20 mouse cellular contexts compared by ENCODE assay signal in the genomic region with DNA sequence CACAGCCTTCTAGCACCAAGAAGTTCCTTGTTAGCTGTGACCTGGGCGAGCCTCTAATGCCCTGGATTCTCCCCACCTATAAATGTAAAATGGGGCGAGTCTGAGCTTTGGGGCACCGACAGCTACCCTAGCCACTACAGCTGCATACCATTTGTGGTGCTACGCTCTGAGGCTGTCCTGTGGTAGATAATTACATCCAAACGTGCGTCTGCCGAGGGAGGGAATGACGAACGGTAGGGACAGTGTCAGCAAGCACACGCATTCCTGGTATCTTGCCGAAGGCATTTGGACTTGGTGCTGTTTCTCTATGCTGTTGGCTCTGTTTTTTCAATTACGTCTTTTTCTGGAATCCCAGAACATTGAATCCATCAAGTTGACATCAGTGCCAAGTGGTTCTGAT. TPM values are rescaled to one million over a fixed set of nuclear protein-coding genes. Genes with fewer than 3 reads are reported as not detected.
DNase-seq lines count a peak whose midpoint lies in the region; ATAC-seq and TF ChIP-seq lines count a peak whose summit lies in the region.
"Had no signal": no experiment of that assay in that cellular context is flagged by ENCODE, and none has a peak within 500 bp of the region (broad histone marks: within the 10 kb centered on the region; RNA-seq: fewer than 3 reads in every experiment).

No protein-coding gene starts in this region.

- H3K27me3 ChIP-seq in embryonic facial prominence, embryonic 15.5 days, result no peaks in the 10 kb centered on the region
- H3K27me3 ChIP-seq: embryonic facial prominence, embryonic 12.5 days; forebrain, embryonic 13.5 days; forebrain, embryonic 15.5 days had no signal

- no peaks in the 10 kb centered on the region for H3K9me3 ChIP-seq in embryonic facial prominence, embryonic 15.5 days (replicated peaks)
- H3K9me3 ChIP-seq: embryonic facial prominence, embryonic 12.5 days; forebrain, embryonic 13.5 days; forebrain, embryonic 15.5 days had no signal

- H3K4me1 ChIP-seq in embryonic facial prominence, embryonic 15.5 days, result peaks cover 17% of the 10 kb centered on the region
- H3K4me1 ChIP-seq: forebrain, embryonic 15.5 days had no signal

- 26% methylated on average over 12 of the region's 12 CpGs for WGBS in embryonic facial prominence, embryonic 15.5 days

- TF ChIP-seq CTCF in gastrocnemius, adult 2 months (IDR thresholded peaks at IDR 0.05), result no peak

- no peak overlapping the region for H3K4me3 ChIP-seq in gastrocnemius, adult 2 months
- no peak overlapping the region for H3K4me3 ChIP-seq in embryonic facial prominence, embryonic 15.5 days (replicated peaks)
- H3K4me3 ChIP-seq: embryonic facial prominence, embryonic 12.5 days; forebrain, embryonic 13.5 days; forebrain, embryonic 15.5 days had no signal

- intact Hi-C loops in gastrocnemius, adult 2 months (cut with DNase I), result no loop called here
- intact Hi-C loops in gastrocnemius, postnatal 14 days (cut with DNase I; ENCODE audit: low total_unique reads), result no loop called here

- 0 out of 2 replicates have a peak, but pooled peaks have one; percentile 49 for ATAC-seq in embryonic facial prominence, embryonic 15.5 days (ENCODE audit: insufficient number of reproducible peaks, low FRiP score, low TSS enrichment, low read depth)
- ATAC-seq: forebrain, embryonic 13.5 days; forebrain, embryonic 15.5 days; forebrain, postnatal 0 days had no signal

- no peak overlapping the region for H3K27ac ChIP-seq in gastrocnemius, adult 2 months
- H3K27ac ChIP-seq in embryonic facial prominence, embryonic 15.5 days (replicated peaks), result no peak overlapping the region
- H3K27ac ChIP-seq: embryonic facial prominence, embryonic 12.5 days; forebrain, embryonic 13.5 days; forebrain, embryonic 15.5 days had no signal

- DNase-seq in gastrocnemius, adult 2 months, result peak; percentile 21
- DNase-seq in gastrocnemius, postnatal 14 days, result no peak
- peak; percentile 23 for DNase-seq in lung, postnatal 10 days
- no peak for DNase-seq in lung, postnatal 25 days (ENCODE audit: low spot score)
- no peak for DNase-seq in spleen, postnatal 10 days (ENCODE audit: low spot score in 2 of 2)
- DNase-seq: adrenal gland, adult 2 months; adrenal gland, postnatal 10 days; adrenal gland, postnatal 25 days; cerebellum, adult 11 months; cerebellum, adult 18-20 months; cerebellum, adult 8-10 months; cerebellum, adult 9-11 months; cerebellum, postnatal 14 days; cerebellum, postnatal 36 days; embryo, embryonic 11 days; forebrain, postnatal 0 days had no signal

- no peak overlapping the region for H3K4me2 ChIP-seq in embryonic facial prominence, embryonic 15.5 days (replicated peaks)
- H3K4me2 ChIP-seq: embryonic facial prominence, embryonic 12.5 days; forebrain, embryonic 13.5 days; forebrain, embryonic 15.5 days had no signal

- no peaks in the 10 kb centered on the region for H3K36me3 ChIP-seq in embryonic facial prominence, embryonic 15.5 days
- H3K36me3 ChIP-seq: embryonic facial prominence, embryonic 12.5 days; forebrain, embryonic 15.5 days had no signal

- H3K9ac ChIP-seq in embryonic facial prominence, embryonic 15.5 days, result no peak overlapping the region
- H3K9ac ChIP-seq: embryonic facial prominence, embryonic 12.5 days; forebrain, embryonic 13.5 days; forebrain, embryonic 15.5 days; forebrain, postnatal 0 days had no signal

RNA-seq across cellular contexts. Expression of gene Gadd45g, which starts 29.7 kb away (rescaled TPM):
- total RNA-seq in gastrocnemius, adult 2 months (2021), result 100 to 1,000 TPM in 1 of 2 experiments, 10 to 100 TPM in 1; 22.4 to 127 TPM
- 10 to 100 TPM; 10.1 to 33.9 TPM for total RNA-seq in gastrocnemius, postnatal 14 days (2021)
- 79.3 and 88.7 TPM in 2 replicates for polyA plus RNA-seq in embryonic facial prominence, embryonic 15.5 days (2015; fragmentation: Nextera tagmentation; extraction: Ambion mirVana)

Comparison
In these comparisons a context has a peak if more than half of its experiments do, and no peak if none do; other contexts are left out.
1. DNase-seq: peak in gastrocnemius, adult 2 months (single experiment) and lung, postnatal 10 days (single experiment); none in gastrocnemius, postnatal 14 days (single experiment), lung, postnatal 25 days (single experiment) and spleen, postnatal 10 days (0 of 2).